Mouse (Mus musculus): ENCODE measurements at regions not wholly inside any gene's neighbourhood (a gene's known extent, or its start where the extent isn't known, plus 50 kb on each side); places are given as distances from the start of the nearest gene placed in this dataset.

DNA sequence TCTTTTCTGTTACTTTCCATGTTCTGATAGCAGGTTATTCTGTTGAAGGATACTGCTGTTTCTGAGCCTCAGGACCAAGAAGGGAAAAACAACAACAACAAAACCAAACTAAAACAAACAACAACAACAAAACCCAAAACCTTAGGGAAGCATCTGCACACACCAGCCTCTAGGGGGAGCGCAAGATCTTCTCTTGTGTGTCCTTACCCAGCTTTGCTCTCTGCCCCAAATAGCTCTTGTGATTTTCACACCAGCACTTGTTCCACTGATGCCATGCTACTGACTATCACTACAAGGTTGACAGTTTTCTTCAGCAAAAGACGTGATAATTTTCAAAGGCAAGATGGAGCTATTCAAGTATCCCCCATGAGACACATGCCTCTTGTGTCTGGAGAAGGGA lies 59.8 kb upstream of the Nrg3 start:
- peak; percentile 27 for DNase-seq (ENCODE audit: low spot score)
